In genomic region chr2:102778208-102778607, GRCm38 (mm10) we compare ENCODE assay signal across 23 mouse cellular contexts.
DNase-seq lines count a peak whose midpoint lies in the region; TF ChIP-seq lines count a peak whose summit lies in the region.
"Had no signal": no experiment of that assay in that cellular context is flagged by ENCODE, and none has a peak within 500 bp of the region (broad histone marks: within the 10 kb centered on the region; RNA-seq: fewer than 3 reads in every experiment).

No protein-coding gene starts in this region.

- H3K27me3 ChIP-seq in heart, adult 2 months (ENCODE audit: control insufficient read depth, insufficient read depth, low read length), result no peaks in the 10 kb centered on the region
- H3K27me3 ChIP-seq: embryonic facial prominence, embryonic 12.5 days; embryonic facial prominence, embryonic 15.5 days; forebrain, embryonic 12.5 days; forebrain, embryonic 15.5 days; heart, embryonic 12.5 days; heart, embryonic 15.5 days; hindbrain, embryonic 13.5 days; Patski had no signal

- H3K4me3 ChIP-seq in heart, adult 2 months, result no peak overlapping the region
- H3K4me3 ChIP-seq: embryonic facial prominence, embryonic 12.5 days; embryonic facial prominence, embryonic 15.5 days; forebrain, embryonic 12.5 days; forebrain, embryonic 15.5 days; heart, embryonic 12.5 days; heart, embryonic 15.5 days; hindbrain, embryonic 10.5 days; hindbrain, embryonic 13.5 days had no signal

- H3K79me2 ChIP-seq in heart, adult 2 months (replicated peaks; ENCODE audit: control insufficient read depth, insufficient read depth, low read length), result no peaks in the 10 kb centered on the region

- TF ChIP-seq POLR2A in heart, adult 2 months (IDR thresholded peaks at IDR 0.05; ENCODE audit: insufficient read depth, low read depth, low read length), result no peak

- no peaks in the 10 kb centered on the region for H3K4me1 ChIP-seq in heart, adult 2 months (ENCODE audit: control insufficient read depth, insufficient read depth, low read length)
- H3K4me1 ChIP-seq: embryonic facial prominence, embryonic 12.5 days; forebrain, embryonic 12.5 days; forebrain, embryonic 15.5 days; heart, embryonic 12.5 days; heart, embryonic 15.5 days; hindbrain, embryonic 10.5 days; hindbrain, embryonic 13.5 days had no signal

- DNase-seq in adrenal gland, adult (ENCODE audit: inconsistent age in 2 of 2, low spot score in 1 of 2), result peak; percentile 16 to 73
- no peak for DNase-seq in adrenal gland, postnatal 14 days
- peak; percentile 13 for DNase-seq in heart, adult 11 months
- DNase-seq in heart, adult 2 months, result no peak
- DNase-seq in ovary, adult 18-20 months (ENCODE audit: low spot score), result peak; percentile 53
- DNase-seq in ovary, postnatal 14 days (ENCODE audit: low spot score), result no peak
- no peak for DNase-seq in embryo, embryonic 11 days
- DNase-seq: adrenal gland, postnatal 10 days; cerebellum, adult 18-20 months; cerebellum, adult 9-10 months; cerebellum, postnatal 14 days; gastrocnemius, postnatal 25 days; heart, postnatal 10 days; heart, postnatal 36 days had no signal

- H3K36me3 ChIP-seq in heart, adult 2 months (ENCODE audit: control insufficient read depth, insufficient read depth, low read length), result no peaks in the 10 kb centered on the region
- H3K36me3 ChIP-seq: embryonic facial prominence, embryonic 12.5 days; embryonic facial prominence, embryonic 15.5 days; heart, embryonic 12.5 days; heart, embryonic 15.5 days had no signal

- TF ChIP-seq EP300 in heart, adult 2 months (IDR thresholded peaks at IDR 0.05; ENCODE audit: insufficient read depth, low read depth, low read length), result no peak

- 90% methylated on average over 3 of the region's 3 CpGs for WGBS in heart, adult 2 months

- TF ChIP-seq CTCF in heart, adult 2 months (IDR thresholded peaks at IDR 0.05), result no peak

- no peak overlapping the region for H3K9ac ChIP-seq in heart, adult 2 months (ENCODE audit: low read depth, low read length)
- H3K9ac ChIP-seq: embryonic facial prominence, embryonic 12.5 days; embryonic facial prominence, embryonic 15.5 days; forebrain, embryonic 12.5 days; forebrain, embryonic 15.5 days; heart, embryonic 12.5 days; heart, embryonic 15.5 days; hindbrain, embryonic 13.5 days had no signal

- intact Hi-C loops in heart, adult 2 months (cut with DNase I), result no loop called here

- H3K27ac ChIP-seq in heart, adult 2 months, result no peak overlapping the region
- H3K27ac ChIP-seq: embryonic facial prominence, embryonic 12.5 days; embryonic facial prominence, embryonic 15.5 days; forebrain, embryonic 12.5 days; forebrain, embryonic 15.5 days; heart, embryonic 15.5 days; hindbrain, embryonic 10.5 days; hindbrain, embryonic 13.5 days had no signal

Comparison
In these comparisons a context has a peak if more than half of its experiments do, and no peak if none do; other contexts are left out.
1. DNase-seq: peak in adrenal gland, adult (2 of 2), heart, adult 11 months (single experiment) and ovary, adult 18-20 months (single experiment); none in adrenal gland, postnatal 14 days (single experiment), heart, adult 2 months (0 of 2), ovary, postnatal 14 days (single experiment) and embryo, embryonic 11 days (single experiment).